Mouse (Mus musculus) heart, adult 11 months (tissue): ENCODE measurements at regions not wholly inside any gene's neighbourhood (a gene's known extent, or its start where the extent isn't known, plus 50 kb on each side); places are given as distances from the start of the nearest gene placed in this dataset.

Source experiments
- DNase-seq: peaks from one replicate; pipeline ENCODE4 v3.0.0; 2022

GRCm38 (mm10) chr9:96419151-96419550, 54.9 kb upstream of the Atp1b3 start:
- peak; percentile 89 for DNase-seq

DNA sequence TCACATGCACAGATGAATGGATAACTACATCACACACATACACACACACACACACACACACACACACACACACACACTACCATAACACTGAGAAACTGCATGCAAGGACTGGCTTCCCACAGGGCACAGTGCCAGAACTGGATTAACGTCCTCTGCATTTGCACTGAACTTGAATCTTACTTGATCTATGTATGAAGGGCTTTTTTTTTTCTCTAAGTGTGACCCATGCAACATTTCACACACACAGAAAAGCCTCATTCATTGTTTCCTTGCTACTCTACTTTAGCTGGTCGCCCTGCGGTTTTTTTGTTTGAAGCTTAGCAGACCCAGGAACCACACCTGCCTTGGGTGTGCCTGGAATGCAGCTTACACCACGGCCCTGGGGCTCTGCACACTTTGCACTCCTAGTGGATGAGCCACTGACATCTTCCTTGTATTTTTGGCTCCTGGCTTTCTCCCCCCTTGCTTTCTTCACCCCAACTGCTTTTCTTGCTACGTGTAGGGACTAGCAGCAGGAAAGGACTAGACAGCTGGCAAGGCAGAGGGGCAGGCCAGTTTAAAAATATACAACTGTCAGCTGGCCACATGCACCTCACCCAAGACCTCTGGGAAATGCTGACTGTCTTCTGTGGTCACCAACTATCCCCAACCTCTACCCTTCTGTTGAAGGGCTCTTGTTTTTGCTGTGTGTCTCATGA, 51.8 kb upstream of the Atp1b3 start:
- DNase-seq: peak; percentile 92
